Mouse (Mus musculus): ENCODE measurements around the gene Lmntd1.

The Lmntd1 gene

GRCm38 (mm10) chr6:145379175-145379574, 234.9 kb downstream of the Lmntd1 start:
- no peak for DNase-seq (ENCODE audit: extremely low spot score)

GRCm38 (mm10) chr6:145378689-145379088, 235.4 kb downstream of the Lmntd1 start:
- DNase-seq (ENCODE audit: extremely low spot score) = no peak

GRCm38 (mm10) chr6:145374372-145374771, 239.7 kb downstream of the Lmntd1 start:
- no peak for DNase-seq (ENCODE audit: extremely low spot score)

- DNase-seq (ENCODE audit: extremely low spot score) = no peak
Observed at GRCm38 (mm10) chr6:145373712-145374221, 240.4 kb downstream of the Lmntd1 start.

GRCm38 (mm10) chr6:145372066-145372465, 242.1 kb downstream of the Lmntd1 start:
- no peak for DNase-seq (ENCODE audit: extremely low spot score)

GRCm38 (mm10) chr6:145371586-145371985, 242.5 kb downstream of the Lmntd1 start:
- no peak for DNase-seq (ENCODE audit: extremely low spot score)

GRCm38 (mm10) chr6:145370302-145370701, 243.8 kb downstream of the Lmntd1 start:
- DNase-seq (ENCODE audit: extremely low spot score) = no peak

GRCm38 (mm10) chr6:145369290-145369689, 244.8 kb downstream of the Lmntd1 start:
- no peak for DNase-seq (ENCODE audit: extremely low spot score)

GRCm38 (mm10) chr6:145366488-145366887, 247.6 kb downstream of the Lmntd1 start:
- no peak for DNase-seq (ENCODE audit: extremely low spot score)

GRCm38 (mm10) chr6:145363698-145364097, 250.4 kb downstream of the Lmntd1 start:
- DNase-seq (ENCODE audit: extremely low spot score) = no peak

GRCm38 (mm10) chr6:145361109-145361694, 252.9 kb downstream of the Lmntd1 start:
- DNase-seq (ENCODE audit: extremely low spot score) = no peak

- peak; percentile 61 for DNase-seq (ENCODE audit: extremely low spot score)
Observed at GRCm38 (mm10) chr6:145359470-145360430, 254.4 kb downstream of the Lmntd1 start.

GRCm38 (mm10) chr6:145358001-145358400, 256.1 kb downstream of the Lmntd1 start:
- no peak for DNase-seq (ENCODE audit: extremely low spot score)

GRCm38 (mm10) chr6:145353806-145354205, 260.3 kb downstream of the Lmntd1 start:
- DNase-seq (ENCODE audit: extremely low spot score) = no peak

- DNase-seq (ENCODE audit: extremely low spot score) = no peak
Observed at GRCm38 (mm10) chr6:145352705-145353104, 261.4 kb downstream of the Lmntd1 start.

GRCm38 (mm10) chr6:145348196-145348915, 265.8 kb downstream of the Lmntd1 start:
- peak; percentile 39 for DNase-seq (ENCODE audit: extremely low spot score)

- DNase-seq (ENCODE audit: extremely low spot score) = no peak
Observed at GRCm38 (mm10) chr6:145347641-145348040, 266.5 kb downstream of the Lmntd1 start.

GRCm38 (mm10) chr6:145346789-145347557, 267.1 kb downstream of the Lmntd1 start:
- DNase-seq (ENCODE audit: extremely low spot score) = no peak

GRCm38 (mm10) chr6:145346305-145346704, 267.8 kb downstream of the Lmntd1 start:
- DNase-seq (ENCODE audit: extremely low spot score) = no peak

GRCm38 (mm10) chr6:145344719-145345118, 269.4 kb downstream of the Lmntd1 start:
- no peak for DNase-seq (ENCODE audit: extremely low spot score)

- DNase-seq (ENCODE audit: extremely low spot score) = no peak
Observed at GRCm38 (mm10) chr6:145343457-145343856, 270.7 kb downstream of the Lmntd1 start.

All from embryo, embryonic 9.5 days (tissue).